Mouse (Mus musculus) cortical plate, adult 2 months (tissue): ENCODE measurements around the gene Gm36079.
"Not testable (repeated sequence)": the region's sequence is repeated elsewhere in the genome, so short reads cannot be mapped to it uniquely, and the experiment has no call there.

Source experiments
- CTCF ChIP-seq: fragments of 200-500 bp; IDR thresholded peaks from 2 replicates; pipeline ENCODE4 v1.5.1; 2011; ENCODE audit warnings: mild to moderate bottlenecking, control low read depth, low read length; ENCODE audit not compliant: insufficient read depth; ENCODE audit errors: extremely low read depth
- POLR2A ChIP-seq: fragments of 200-500 bp; IDR thresholded peaks from 2 replicates; pipeline ENCODE4 v1.6.1; 2011; ENCODE audit warnings: mild to moderate bottlenecking, low read length, control low read depth; ENCODE audit not compliant: insufficient read depth; ENCODE audit errors: extremely low read depth

- not testable (repeated sequence) for TF ChIP-seq CTCF, POLR2A
These were observed 36.8 kb upstream of the Gm36079 start for GRCm38 (mm10) chr13:120063439-120064089.
